Mouse (Mus musculus) brain, adult 2 months (tissue): ENCODE measurements around the gene Camsap2.

ENCODE experiments used
- DNase-seq: peaks from one replicate; pipeline ENCODE4 v3.0.0; 2011; ENCODE audit warnings: low read depth, low spot score

Gene Camsap2

GRCm38 (mm10) chr1:136223758-136224342 is 122.1 kb downstream of the Camsap2 start:
- DNase-seq = no peak

- DNase-seq = no peak
Measured at GRCm38 (mm10) chr1:136222386-136222785, 123.5 kb downstream of the Camsap2 start.

- DNase-seq = no peak
Measured at GRCm38 (mm10) chr1:136220037-136220871, 125.7 kb downstream of the Camsap2 start.
